32 mouse cellular contexts compared by ENCODE assay signal in the genomic region with DNA sequence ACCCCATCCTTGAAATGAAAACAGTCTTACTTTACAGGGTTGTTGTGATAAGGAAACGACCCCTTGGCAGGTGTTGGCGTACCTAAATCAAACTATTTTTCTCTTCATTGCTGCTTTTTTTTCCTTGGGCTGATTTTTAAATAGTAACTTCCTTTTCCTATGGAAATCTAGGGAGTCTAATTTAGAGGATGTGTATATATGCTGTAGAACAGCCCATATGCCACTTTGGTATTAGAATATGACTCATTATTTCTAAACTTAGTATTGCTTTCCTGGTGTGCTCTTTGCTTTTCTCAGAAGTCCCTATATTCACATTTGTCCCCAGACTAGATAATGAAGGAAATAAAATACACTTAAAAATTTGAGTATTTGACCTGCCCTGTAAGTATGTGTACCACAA. TPM values are rescaled to one million over a fixed set of nuclear protein-coding genes. Genes with fewer than 3 reads are reported as not detected.
"Had no signal": no experiment of that assay in that cellular context is flagged by ENCODE, and none has a peak within 500 bp of the region (broad histone marks: within the 10 kb centered on the region; RNA-seq: fewer than 3 reads in every experiment).

No protein-coding gene starts in this region.

- H3K27ac ChIP-seq: limb, embryonic 10.5 days; limb, embryonic 12.5 days; limb, embryonic 13.5 days; limb, embryonic 15.5 days; liver, embryonic 12.5 days; liver, embryonic 13.5 days; liver, embryonic 14.5 days; liver, embryonic 15.5 days; lung, embryonic 15.5 days; macrophage; midbrain, embryonic 10.5 days; midbrain, embryonic 12.5 days; midbrain, embryonic 13.5 days; midbrain, embryonic 15.5 days; neural tube, embryonic 12.5 days had no signal

- H3K4me3 ChIP-seq: limb, embryonic 10.5 days; limb, embryonic 12.5 days; limb, embryonic 13.5 days; limb, embryonic 15.5 days; liver, embryonic 12.5 days; liver, embryonic 13.5 days; liver, embryonic 15.5 days; lung, embryonic 15.5 days; megakaryocyte, embryonic 14.5 days; midbrain, embryonic 10.5 days; midbrain, embryonic 12.5 days; midbrain, embryonic 13.5 days; midbrain, embryonic 15.5 days; myocyte; neural tube, embryonic 12.5 days had no signal

- ATAC-seq: liver, embryonic 12.5 days; liver, postnatal 0 days; lung, postnatal 0 days; midbrain, embryonic 13.5 days; midbrain, embryonic 15.5 days; midbrain, embryonic 16.5 days had no signal

- H3K4me1 ChIP-seq: limb, embryonic 10.5 days; limb, embryonic 12.5 days; limb, embryonic 13.5 days; limb, embryonic 15.5 days; liver, embryonic 12.5 days; liver, embryonic 13.5 days; liver, embryonic 15.5 days; lung, embryonic 15.5 days; megakaryocyte, embryonic 14.5 days; midbrain, embryonic 10.5 days; midbrain, embryonic 12.5 days; midbrain, embryonic 13.5 days; midbrain, embryonic 15.5 days; neural tube, embryonic 12.5 days had no signal

- DNase-seq: left cerebral cortex, postnatal 4 days; liver; liver, embryonic 13.5 days; liver, postnatal 0 days; lung, adult 18-20 months; lung, embryonic 14.5 days; lung, postnatal 10 days; lung, postnatal 36 days; lung, postnatal 4 days; midbrain, embryonic 14.5 days had no signal

RNA-seq across cellular contexts. Expression of gene Sptssb, which starts 17.8 kb away (rescaled TPM):
- total RNA-seq: megakaryocyte progenitor cell, adult 5-6 weeks; megakaryocyte, adult 5-6 weeks; megakaryocyte-erythroid progenitor cell, adult 5-6 weeks; monocyte, adult 5-6 weeks had no signal
- polyA plus RNA-seq: limb, embryonic 12.5 days; macrophage; myocyte had no signal
